Mouse (Mus musculus) spleen, adult 12 weeks (tissue): ENCODE data around the gene Zfp14.

Experiments
- DNase-seq: peaks from one replicate; pipeline ENCODE4 v3.0.0; 2022; ENCODE audit warnings: low spot score

The Zfp14 gene

DNA sequence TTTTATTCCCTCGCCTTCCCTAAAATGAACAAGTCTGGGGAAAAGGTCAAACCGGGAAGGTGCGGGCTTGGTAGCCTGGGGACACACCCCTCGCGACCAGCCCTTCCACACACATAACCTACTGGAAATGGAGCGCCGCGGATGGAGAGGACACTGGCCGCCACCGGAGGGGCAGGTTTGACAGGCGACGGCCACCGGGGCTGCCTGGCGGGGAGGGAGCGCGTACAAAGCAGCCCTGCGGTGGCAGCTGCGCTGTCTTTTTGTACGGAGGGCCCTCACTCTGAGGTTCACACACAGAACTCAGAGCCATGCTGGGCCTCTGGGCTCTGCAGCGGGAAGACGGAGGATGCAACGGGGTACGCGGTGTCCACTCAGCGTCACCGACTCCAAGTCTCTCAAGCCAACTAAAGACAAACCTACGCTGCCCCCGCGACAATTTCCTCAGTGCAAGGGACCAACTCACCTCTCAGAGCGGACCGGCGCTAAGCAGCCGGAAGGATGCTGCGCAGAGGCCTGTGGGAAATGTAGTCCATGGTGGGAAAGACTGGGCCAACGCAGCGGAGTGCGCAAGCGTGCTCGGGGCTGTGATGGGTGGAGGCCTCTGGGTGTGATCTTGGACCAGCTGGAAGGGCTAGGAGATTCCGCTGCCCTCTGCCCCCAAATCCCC, at the start of gene Zfp14:
Zfp14 (minus strand) TSS at position 499 of the 667 bp plus-strand sequence.
- peak; percentile 75 for DNase-seq

DNA sequence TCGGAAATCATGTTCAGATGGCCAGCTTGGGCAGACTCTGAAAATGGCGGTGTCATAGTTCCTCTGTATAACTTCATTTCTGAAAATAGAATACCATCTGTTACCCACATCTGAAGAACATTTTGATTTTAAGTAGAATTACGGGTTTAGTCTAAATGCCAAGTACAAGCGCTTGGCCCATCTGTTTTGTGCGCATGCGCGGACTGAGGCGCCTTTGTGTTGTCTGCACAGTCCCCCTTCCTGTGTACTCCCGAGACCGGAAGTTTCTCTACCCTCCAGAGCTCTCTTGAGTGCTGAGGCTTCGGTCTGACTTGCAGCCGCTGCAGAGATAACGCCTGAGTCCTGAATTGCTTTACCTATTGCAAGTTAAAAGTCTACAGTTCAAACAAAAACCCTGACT, 48.1 kb upstream of the Zfp14 start:
- no peak for DNase-seq

DNA sequence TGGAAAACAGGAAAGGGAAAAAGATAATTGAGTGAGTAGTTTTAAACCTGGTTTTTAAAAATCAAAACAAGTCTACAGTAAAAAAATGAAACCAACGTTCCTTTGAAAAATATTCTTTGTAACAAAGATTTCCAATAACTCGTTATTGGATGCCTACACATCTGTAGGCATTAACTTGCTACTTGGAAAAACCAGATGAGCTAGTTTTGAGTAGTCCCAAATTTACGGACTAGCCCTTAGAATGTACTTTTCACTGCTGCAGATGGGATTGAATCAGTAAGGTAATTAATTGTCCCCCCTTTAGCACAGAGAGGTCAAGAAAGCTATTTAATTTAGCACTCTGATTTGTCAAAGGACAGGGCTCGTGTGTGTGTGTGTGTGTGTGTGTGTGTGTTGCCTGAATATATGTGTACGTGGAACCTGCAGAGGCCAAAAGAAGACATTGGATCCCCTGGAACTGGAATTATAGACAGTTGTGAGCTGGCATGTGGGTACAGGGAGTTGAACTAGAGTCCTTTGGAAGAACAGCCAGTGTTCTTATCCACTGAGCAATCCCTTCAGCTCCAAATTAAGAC, 44.5 kb upstream of the Zfp14 start:
- no peak for DNase-seq

DNA sequence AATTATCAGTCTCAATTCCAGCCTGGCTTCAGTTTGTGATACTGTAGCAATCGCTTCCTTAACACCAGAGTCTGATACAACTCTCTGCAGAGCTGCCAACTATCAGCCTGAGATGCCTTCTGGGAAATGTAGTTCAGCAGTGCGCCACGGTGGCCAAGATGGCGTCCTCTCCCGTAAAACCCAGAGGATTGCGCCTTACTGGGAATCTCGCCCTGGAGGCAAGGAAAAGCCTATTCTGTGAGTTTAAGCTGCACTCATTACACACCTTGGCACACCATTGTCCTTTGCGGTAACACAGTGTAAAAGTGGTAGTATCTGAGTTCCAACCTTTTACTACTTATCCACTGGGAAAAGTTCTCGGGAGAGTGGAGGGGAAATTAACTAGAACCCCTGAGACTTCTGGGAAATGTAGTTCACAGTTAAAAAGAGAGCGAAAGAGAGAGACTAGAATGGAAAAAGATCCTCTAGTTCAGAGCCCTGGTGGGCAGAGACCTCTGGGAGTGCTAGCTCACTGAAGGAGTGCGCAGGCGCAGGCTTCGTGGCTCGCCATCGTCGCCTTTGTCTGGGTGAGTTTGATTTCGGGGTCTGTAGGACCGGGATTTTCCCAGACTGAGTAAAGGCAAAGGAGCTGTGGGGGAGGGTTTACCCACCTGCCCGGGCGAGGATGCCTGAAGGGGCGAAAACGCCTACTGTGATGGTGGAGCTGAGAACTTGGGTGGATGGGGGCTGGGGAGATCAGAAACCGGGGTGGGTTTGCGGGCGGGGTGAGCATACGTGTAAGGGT, 43.7 kb upstream of the Zfp14 start, which contains the start of gene Zfp260:
Zfp260 (plus strand) TSS at position 132 of the 784 bp plus-strand sequence.
- peak; percentile 67 for DNase-seq

DNA sequence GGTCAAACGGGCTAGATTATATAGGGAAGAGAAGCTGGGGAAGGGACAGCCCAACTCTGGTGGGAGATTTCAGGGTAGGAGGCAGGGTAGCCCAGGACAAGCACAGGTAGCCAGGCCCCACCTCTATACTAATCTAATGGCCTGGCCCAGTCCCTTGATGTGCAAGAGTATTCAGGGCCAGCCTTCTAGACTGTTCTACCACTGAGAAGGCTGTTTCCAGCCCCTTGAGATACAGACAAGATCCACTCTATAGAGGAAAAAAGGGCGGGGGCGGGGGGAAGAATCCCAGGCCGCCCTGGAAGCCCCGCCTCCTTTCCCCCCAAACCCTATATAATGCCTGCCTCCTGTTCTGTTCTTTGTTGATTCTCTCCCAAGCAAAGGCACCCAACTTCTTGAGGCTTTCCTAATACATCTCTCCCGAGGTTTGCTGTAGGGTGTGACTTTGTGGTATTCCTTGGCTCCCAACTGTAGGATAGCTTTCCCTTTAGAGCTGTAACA, 42.8 kb upstream of the Zfp14 start:
- no peak for DNase-seq

DNA sequence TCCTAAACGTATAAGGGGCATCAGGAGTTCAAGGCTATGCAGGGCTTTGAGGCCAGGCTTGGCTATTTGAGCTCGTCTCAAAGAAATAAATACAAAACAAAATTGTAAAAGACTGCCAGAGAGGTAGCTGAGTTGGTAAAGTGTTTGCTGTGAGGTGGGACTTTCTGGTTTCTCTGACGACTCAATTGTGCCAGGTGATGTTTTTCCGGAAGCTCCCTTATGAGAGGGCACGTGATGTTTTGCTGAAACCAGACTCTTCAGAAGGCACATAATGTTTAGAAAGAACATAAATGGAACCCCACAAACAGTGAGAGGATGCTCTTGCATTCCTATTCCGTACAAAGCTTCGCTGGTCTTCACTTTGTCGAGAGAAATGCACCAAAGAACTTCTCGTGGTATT, 41.5 kb upstream of the Zfp14 start:
- DNase-seq = no peak

DNA sequence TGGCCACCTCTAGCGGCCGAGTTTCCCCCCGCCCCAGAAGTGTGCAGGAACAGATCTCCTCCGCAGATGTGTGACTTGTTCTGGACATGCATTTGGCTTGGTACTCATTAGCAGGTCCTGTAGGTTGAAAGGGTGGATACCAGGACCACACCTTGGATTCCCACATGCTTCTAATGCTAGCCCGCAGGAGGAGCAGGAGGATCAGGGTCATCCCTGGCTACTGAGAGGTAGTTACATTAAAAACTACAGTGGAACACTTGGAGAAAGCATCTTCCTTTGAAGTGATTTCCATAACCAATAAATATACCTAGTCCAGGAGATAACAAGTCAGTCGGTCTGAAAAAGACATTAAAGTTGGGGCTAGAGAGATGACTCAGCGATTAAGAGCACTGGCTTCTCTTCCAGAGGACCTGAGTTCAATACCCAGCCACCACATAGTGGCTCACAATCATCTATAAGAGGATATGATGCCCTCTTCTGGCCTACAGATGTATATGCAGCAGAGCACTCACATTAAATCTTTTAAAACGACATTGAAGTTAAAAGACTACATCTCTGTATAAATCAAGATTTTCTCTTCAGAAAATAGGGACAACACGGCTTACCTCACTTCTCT, 39.9 kb upstream of the Zfp14 start:
- no peak for DNase-seq

DNA sequence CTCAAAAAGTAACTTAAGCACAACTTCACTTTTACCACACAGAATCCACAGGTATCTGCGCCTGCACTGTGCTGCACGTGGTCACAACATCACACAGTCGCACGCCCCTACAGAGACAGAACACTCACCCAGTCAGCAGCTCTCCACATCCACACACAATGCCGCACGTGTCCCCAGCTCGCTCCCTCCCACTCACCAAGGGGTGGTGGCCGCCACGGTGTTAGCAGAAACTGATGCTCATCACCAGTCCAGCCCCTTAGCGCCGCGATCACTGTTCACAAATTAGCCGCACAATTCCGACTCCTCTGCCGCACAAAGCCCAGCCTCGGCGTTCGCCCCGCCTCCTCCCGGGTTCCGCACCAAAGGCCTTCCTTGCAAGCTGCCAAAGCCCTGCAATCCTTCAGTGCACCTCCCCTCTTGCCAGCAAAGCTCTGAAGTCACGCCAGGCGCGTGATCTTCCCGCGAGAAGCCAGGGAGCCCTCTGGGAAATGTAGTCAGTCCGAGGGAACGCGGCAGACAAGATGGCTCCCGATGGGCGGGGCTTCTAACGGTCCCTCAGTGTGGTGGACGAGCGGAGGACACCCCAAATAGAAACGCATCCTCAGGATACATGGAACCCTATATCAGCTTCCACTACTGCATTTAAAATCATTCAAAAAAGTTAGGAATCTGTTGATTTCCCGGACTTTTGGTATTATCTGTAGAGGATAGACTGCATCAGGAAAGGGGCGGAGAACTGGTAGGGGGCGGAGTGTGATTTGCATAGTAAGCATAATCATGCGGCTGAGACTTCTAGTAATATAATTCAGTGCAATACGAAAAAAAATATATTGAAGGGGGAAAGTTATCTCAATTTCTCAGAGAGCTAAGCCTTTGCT, 39.2 kb upstream of the Zfp14 start, which contains the start of the genes Gm26920 and Zfp566:
Gm26920 (minus strand) TSS at position 319 of the 878 bp plus-strand sequence.
Zfp566 (minus strand) TSS at position 436 of the 878 bp plus-strand sequence.
- DNase-seq = peak; percentile 87

DNA sequence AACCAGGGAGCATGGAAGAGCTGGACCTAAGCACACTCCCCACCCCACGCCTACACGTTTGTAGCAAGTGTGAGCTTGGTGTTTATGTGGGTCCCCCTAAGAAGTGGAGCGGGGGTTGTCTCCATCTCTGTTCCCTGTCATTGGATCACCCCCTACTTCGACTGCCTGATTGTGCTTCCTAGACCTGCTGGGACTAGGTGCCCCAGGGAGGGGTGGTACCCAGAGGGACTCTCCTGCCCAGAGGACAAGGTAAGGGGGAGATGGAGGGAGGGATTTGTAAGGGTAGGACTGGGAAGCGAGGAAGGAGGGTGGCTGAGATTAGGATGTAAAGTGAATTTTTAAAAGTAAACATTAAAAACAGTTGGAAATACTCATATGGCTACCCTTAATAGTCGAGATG, 38.2 kb upstream of the Zfp14 start:
- DNase-seq = no peak

DNA sequence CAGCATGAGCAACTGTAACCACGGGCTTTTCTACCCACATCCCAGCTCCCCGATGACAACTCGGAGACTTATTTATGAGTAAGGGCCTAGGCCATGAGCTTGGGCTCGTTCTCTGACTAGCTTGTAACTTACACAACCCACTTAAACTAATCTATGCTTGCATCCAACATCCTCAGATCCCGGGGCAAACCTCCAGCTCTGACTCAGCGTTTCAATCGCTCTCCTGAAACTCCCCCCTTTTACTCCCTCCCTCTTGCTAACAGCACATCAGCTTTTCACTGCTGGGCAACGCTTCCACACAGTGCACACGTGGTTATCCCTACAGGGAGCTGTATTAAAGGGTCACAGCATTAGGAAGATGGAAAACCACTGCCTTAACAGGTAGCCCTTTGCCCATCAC, 35.3 kb upstream of the Zfp14 start:
- no peak for DNase-seq

DNA sequence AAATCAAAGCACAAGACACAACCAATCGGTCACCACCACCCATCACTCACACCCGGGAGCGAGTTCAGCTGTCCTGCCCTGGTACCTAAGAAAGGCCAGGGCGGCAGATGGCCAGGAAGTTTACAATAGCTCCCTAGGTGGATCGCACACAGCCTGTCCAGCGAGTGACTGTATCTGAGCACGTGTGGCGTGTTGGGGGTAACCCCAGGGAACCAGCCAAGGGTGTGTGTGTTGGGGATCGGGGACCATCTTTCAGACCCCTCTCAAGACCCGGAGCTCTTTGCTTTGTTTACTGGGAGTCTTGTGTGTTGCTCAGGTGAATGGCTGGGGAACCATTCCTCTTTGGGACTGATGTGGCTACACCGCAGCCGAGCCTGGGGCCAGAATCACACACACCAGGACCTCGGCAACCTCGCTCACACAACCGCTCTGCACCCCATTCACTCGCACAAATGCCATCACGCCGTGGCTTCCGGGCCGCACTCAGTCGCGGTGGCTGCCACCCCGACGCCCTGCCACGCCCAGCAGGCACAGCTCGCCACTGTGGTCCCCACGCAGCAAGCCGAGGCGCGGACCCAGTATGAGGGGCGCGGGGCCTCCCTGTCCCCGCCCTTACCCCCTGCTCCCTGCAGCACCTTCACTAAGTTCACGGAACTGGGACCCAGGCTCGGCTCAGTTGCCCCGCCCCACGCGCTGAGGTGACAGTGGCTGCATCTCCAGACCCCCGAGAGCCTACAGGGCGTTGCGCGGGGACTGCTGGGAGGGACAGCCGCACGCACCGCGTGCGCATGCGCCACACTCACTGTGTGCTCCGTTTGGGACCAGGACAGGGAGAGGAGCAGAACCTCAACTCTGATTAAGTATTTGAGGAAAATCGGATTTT, 21.2 kb upstream of the Zfp14 start, which contains the start of gene Zfp82:
Zfp82 (minus strand) TSS at position 755 of the 883 bp plus-strand sequence.
- peak; percentile 67 for DNase-seq

DNA sequence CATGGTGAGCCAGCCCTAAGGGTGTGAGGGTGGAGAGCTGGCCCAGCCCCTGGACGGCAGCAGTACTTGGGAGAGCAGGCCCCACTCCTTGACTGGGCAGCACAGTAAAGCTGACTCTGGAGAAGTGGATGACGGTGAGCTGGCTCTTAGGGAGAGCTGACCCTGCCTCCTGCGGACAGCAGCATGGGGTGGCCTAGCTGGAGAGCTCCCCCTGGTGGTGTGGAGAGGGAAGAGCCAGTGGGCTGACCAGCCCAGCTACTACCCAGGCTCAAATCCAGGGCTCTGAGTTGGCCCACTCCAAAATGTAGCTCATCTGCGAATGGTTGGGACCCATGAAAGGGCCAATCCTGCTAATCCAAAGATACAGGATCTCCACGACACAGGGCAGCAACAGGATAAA, 13.4 kb upstream of the Zfp14 start:
- DNase-seq = no peak

DNA sequence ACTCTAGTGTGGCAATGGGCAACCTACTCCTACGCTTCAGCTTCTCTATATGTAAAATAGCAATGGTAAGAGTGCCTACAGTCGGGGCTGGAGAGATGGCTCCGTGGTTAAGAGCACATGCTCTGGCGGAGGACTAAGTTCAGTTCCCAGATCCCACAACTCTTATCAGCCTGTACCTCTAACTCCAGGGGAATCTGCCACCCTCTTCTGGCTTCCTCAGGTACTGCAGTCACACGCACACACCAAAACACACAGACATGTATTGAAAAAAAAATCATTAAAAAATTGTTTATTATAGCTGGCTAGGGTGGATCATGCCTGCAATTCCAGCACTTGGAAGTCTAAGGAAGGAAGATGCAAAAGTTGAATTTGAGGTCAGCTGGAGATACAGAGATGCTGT, 11.3 kb upstream of the Zfp14 start:
- peak; percentile 13 for DNase-seq

DNA sequence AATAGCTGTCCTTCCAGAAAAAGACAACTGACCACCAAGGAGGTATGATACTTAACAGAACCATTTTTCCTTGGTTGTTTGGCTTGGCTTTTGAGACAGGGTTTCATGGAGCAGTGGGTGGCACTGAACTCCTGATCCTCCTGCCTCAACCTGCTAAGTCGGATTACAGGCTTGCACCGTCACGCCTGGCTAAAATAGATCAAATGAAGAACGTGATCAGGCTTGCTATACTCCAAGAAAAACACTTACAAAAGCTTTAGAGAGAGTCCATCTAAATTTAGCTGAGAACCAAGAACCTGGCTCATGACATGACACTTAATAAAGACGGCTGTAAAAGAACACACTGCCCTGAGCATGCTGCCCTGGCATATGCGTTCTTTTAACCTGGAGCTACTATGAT, 9.2 kb upstream of the Zfp14 start:
- no peak for DNase-seq

DNA sequence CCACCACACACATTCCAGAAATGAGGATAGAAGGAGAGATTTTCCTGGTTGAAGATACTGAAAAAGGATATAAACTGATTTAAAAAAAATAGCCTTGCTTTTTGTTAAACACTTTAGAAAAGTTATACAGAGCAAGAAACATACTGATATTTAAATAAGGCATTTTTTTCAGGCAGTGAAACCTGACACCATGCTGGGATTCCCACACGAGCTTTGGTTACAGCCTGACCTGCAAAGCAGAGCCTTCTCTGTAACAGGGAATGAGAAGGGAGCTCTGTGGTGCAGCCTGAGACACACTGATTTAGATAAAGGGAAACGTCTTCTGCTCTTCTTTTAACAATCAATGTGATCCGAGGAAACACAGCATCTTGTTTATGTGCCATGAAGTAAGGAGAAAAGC, 2.4 kb upstream of the Zfp14 start:
- no peak for DNase-seq

DNA sequence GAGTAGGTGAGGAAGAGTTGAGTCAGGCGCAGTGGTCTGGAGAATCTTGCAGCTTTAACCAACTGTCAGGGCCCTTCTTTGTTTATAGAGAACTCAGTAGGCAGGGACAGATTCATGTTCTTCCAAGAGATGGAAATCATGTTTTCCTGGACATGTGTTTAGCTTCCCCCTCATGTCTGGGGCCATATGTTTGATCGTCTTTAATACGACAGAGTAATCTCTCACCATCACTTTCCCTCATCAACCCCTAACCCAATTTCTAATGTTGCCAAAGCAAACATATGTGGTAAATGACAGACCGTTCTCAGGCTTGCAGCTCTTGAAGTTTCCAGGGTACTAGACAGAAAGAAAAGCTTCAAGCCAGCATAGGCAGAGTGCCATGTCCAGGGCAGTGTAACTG, 3.1 kb downstream of the Zfp14 start:
- DNase-seq = no peak

DNA sequence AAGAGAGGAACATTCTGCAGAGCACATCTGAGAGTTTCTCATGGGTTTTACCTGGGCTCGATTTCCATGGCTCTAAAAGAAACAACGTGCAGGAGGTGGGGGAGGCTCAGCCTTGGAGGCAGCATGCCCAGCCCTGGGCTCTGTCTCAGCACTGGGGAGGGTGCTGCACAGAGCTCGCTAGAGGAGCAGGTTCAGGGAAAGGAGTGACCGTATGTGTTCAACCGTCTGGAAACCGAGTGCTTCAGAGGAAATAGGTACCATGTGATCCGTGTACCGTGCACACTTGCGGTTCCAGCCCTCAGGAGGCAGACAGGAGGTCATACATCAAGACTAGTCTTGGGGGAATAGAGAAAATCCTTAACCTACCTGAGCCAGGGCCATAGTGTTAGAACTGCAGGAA, 6.8 kb downstream of the Zfp14 start:
- DNase-seq = no peak

DNA sequence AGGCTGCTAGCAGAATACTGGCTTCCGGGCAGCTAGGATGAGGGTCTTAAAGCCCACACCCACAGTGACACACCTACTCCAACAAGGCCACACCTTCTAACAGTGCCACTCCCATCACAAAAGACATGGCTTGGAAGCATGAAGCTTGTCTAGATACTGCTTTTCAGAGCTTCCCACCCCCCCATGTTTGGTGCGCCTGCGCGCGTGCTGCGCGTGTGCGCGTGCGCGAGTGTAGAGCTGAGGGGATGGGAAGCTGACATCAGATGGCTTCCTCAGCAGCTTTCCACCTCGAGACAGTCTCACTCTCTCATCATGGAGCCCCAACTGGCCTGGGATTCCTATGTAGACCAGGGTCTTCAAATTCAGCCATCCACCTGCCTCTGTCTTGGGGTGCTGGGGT, 16.8 kb downstream of the Zfp14 start:
- DNase-seq = no peak

DNA sequence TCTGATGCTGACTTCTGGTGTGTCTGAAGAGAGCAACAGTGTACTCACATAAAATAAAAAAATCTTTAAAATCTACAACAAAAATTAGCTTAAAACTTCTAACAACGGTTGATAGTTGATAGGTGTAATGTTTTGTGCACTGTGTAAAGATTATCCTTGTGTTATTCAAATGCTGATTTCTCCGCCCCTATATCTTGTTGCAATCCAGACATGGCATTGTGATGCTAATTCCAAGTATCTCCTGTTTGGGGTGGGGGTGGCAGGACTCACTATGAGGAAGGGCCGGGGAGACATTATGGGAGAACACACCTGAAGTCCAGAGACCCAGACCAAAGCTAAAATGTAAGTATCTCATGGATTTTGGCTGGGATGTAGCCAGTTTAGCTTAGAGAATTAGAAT, 19.8 kb downstream of the Zfp14 start:
- DNase-seq = no peak

DNA sequence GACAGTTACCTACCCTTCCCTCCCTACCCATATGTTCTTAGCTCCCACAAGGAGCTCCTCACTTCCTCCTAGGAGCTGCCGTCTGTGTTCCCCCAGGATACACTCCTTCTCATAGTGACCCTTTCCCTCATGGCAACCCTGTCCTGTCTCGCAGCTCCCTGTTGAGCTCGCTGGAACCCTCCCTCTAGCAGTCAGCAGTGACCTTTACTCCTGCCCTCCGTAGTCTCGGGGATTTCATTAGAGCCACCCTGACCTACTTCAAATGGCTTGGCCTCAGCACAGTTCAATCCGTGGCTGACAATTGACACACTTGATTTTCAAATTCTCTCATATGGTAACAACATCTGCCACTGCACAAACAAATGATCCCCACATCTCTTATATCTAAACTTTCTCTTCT, 20.5 kb downstream of the Zfp14 start:
- no peak for DNase-seq
